Mouse (Mus musculus) thymus, postnatal 10 days (tissue): Measurements from ENCODE around the gene Flywch2.

Experiments
- DNase-seq, 2 experiments: peaks; one replicate each; pipeline ENCODE4 v3.0.0; 2021; ENCODE audit warnings: low spot score in 2 of 2

Gene Flywch2

GRCm38 (mm10) chr17:23785561-23786471 is at the start of gene Flywch2:
TSS of gene Flywch2 (minus strand) at chr17:23786081.
- DNase-seq, result peak; percentile 57 to 64

GRCm38 (mm10) chr17:23831201-23831600 is 45.3 kb upstream of the Flywch2 start:
- DNase-seq, result no peak

GRCm38 (mm10) chr17:23829064-23829619 is 43.3 kb upstream of the Flywch2 start, which contains the start of gene Elob:
TSS of gene Elob (minus strand) at chr17:23829136.
- DNase-seq, result peak; percentile 80 to 84

GRCm38 (mm10) chr17:23828271-23829001 is 42.6 kb upstream of the Flywch2 start:
- peak; percentile 62 to 68 for DNase-seq

GRCm38 (mm10) chr17:23825591-23825990 is 39.7 kb upstream of the Flywch2 start:
- no peak for DNase-seq

- no peak for DNase-seq
Measured at GRCm38 (mm10) chr17:23823614-23824013, 37.7 kb upstream of the Flywch2 start.

- no peak for DNase-seq
Measured at GRCm38 (mm10) chr17:23823018-23823417, 37.1 kb upstream of the Flywch2 start.

GRCm38 (mm10) chr17:23822094-23822493 is 36.2 kb upstream of the Flywch2 start:
- no peak for DNase-seq

- DNase-seq, result no peak
Measured at GRCm38 (mm10) chr17:23820731-23821130, 34.9 kb upstream of the Flywch2 start.

GRCm38 (mm10) chr17:23819235-23819634 is 33.4 kb upstream of the Flywch2 start:
- no peak for DNase-seq

GRCm38 (mm10) chr17:23818579-23818978 is 32.7 kb upstream of the Flywch2 start:
- DNase-seq, result no peak

GRCm38 (mm10) chr17:23815641-23816040 is 29.8 kb upstream of the Flywch2 start:
- no peak for DNase-seq

- DNase-seq, result no peak
Measured at GRCm38 (mm10) chr17:23807918-23808317, 22.0 kb upstream of the Flywch2 start.

GRCm38 (mm10) chr17:23806867-23807266 is 21.0 kb upstream of the Flywch2 start:
- no peak for DNase-seq

- no peak for DNase-seq
Measured at GRCm38 (mm10) chr17:23804426-23805085, 18.7 kb upstream of the Flywch2 start.

GRCm38 (mm10) chr17:23803366-23804041 is 17.6 kb upstream of the Flywch2 start:
- peak; percentile 69 to 84 for DNase-seq

GRCm38 (mm10) chr17:23802746-23803365 is 17.0 kb upstream of the Flywch2 start:
- DNase-seq, result peak; percentile 94 to 99

- no peak for DNase-seq
Measured at GRCm38 (mm10) chr17:23801627-23802026, 15.7 kb upstream of the Flywch2 start.

- no peak for DNase-seq
Measured at GRCm38 (mm10) chr17:23797316-23797715, 11.4 kb upstream of the Flywch2 start.

- no peak for DNase-seq
Measured at GRCm38 (mm10) chr17:23795323-23795722, 9.4 kb upstream of the Flywch2 start.

GRCm38 (mm10) chr17:23791079-23791357 is 5.1 kb upstream of the Flywch2 start:
- no peak for DNase-seq
